Mouse (Mus musculus): ENCODE measurements around the gene Dus1l.
"Not testable (repeated sequence)": the region's sequence is repeated elsewhere in the genome, so short reads cannot be mapped to it uniquely, and the experiment has no call there.

Gene Dus1l

DNA sequence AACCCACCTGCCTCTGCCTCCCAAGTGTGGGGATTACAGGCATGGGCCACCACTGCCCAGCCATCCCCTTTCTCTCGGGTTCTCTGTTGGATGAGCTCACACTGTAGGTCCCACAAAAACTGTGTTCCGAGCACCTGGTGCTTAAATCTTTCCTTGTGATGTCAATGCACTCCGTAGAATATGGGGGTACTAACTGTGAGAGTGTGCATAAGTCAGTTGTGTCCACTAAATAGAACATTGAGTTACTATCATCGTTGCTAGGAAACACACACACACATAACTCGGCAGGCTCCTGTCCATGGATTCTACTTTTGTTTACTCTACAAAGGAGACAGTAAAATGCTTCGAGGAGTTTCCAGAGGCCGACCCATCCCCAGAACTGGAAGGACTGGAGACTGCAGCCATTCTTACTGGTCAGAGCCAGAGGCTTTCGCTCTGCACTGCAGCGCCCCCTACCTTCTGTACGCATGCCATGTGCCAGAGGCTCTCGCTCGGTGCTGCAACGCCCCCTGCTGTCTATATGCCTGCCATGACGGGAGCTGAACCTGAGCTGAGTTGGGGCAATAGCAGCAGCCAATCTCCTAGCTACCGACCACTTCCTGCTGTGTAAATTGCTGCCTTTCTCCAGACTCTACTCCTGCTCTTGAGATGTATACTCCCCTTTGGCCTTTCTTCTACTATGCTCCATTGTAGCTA lies 20.3 kb downstream of the Dus1l start:
- DNase-seq (ENCODE audit: low read depth) = peak; percentile 89

DNA sequence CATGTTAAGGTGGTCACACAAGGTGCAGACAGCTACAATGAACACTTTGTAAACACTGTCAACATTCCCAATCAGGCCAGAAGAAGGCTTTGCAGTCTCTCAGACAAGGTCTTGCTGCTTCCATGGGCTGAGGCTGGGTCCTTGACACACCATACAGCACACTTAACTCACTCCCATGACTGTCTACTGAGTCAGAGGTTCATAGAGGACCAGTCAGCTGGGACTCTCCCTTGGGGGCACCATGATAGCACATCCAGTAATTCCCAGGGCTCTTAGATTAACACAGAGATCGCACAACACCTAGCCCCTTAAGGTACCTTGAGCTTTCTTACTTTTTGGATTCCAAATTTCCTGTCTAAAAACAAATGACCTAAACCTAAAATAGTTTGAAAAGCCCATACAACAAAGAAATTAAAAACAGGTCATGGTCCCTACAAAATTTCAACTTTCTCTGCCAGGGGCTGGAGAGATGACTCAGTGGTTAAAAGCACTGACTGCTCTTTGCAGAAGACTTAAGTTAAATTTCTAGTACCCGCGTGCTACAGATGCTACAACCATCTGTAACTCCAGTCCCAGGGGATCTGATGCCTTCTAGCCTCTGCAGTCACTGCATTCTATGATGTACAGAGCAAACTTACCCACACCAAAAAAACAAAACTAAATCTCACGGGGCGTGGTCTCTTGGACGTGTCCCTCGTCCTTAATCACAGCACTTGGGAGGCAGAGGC lies 22.6 kb downstream of the Dus1l start:
- no peak for DNase-seq (ENCODE audit: low read depth)

DNA sequence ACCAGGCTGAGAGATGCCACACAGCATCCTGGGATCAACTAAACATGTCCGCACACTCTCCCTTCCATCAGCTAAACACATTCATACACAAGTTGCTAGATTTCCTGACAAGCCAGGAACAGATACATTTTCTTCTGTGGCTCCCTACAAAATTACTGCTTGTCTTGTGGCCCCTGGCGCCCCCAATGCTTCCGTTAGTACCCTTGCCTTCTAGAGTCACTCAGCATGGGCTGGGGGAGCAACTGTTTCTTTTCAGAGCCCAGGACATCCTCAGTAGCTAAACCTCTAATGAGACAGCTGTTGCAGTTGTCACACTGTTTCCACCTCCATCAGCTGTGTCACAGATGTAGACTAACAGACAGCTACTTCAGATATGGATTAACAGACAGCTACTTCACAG lies 23.5 kb downstream of the Dus1l start:
- DNase-seq (ENCODE audit: low read depth) = no peak

GRCm38 (mm10) chr11:120768206-120768605 lies 28.0 kb downstream of the Dus1l start:
- DNase-seq (ENCODE audit: low read depth) = no peak

DNA sequence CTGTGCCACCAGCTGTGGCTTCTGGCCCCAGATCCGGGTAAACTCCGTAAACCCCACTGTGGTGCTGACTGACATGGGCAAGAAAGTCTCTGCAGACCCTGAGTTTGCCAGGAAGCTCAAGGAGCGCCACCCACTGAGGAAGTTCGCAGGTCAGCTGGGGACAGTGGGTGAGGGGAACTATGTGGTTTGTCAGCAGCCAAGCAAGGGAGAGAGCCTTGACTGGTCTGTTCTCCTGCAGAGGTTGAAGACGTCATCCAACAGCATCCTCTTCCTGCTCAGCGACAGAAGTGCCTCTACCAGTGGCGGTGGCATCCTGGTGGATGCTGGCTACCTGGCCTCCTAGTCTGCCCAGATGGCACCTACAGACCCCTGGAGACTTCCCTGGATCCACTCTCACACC lies 29.2 kb downstream of the Dus1l start:
- not testable (repeated sequence) for DNase-seq (ENCODE audit: low read depth)

DNA sequence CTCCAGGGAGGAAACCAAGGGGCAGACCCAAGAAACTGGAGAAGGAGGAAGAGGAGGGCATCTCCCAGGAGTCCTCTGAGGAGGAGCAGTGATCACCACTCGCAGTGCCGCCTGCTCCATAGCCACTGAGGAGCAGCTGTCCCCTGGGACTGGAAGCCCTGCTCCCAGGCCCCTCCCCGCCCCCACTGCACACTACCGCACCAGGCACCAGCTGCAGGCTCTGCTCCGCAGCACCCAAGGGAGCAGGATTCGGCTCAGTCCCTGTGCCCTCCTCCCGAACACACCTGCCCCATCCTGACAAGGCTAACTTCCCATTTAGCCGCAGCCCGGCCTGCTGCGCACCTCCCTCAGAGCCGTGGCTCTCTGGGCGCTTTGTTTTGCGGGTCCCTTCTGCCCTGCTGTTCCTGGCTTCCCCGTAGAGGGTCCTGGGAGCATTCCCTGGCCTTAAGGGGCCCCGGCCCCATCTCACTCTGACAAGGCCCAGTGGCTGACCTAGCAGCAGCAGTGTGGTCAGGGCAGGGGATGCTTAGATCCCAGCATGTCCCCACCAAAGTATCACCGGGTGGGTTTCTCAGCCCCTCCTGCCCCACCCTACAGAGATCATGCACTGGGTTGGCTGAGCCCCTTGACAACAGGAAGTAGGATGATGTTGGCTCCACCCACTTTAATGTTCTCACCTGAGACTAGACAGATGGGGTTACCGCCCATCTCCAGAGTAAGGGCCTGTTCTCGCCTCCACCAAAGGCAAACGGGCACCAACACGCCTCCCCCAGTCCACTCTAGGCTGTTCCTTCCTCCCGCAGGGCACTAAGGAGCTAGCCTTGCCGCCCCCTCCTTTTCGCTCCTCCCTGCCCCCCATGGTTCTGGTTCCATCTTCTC lies 32.8 kb downstream of the Dus1l start:
- DNase-seq (ENCODE audit: low read depth) = not testable (repeated sequence)

- DNase-seq (ENCODE audit: low read depth) = not testable (repeated sequence)
Observed at GRCm38 (mm10) chr11:120762672-120763041, 33.5 kb downstream of the Dus1l start, which contains the start of gene Hmga1b. TSS of gene Hmga1b (plus strand) at chr11:120762794.

- no peak for DNase-seq (ENCODE audit: low read depth)
Observed at GRCm38 (mm10) chr11:120761811-120762671, 34.2 kb downstream of the Dus1l start.

DNA sequence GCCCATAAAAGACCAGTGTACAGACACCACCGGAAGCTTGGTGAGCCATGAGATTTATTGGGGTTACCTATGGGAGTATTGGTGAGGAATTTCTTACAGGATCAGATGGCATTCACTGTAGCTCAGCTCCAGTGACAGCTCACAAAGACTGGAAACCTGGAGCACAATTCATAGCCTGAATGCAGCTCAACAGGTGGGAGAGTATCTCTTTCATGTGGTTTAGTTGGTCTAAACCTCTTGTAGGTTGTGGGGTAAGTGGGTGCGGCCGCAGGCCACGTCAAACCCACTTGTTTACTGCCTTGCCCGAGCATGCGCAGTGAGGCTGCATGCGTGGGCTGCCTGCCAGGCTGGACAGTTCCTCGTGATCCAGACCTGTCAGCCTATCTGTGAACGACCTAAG lies 36.0 kb downstream of the Dus1l start:
- DNase-seq (ENCODE audit: low read depth) = no peak

- DNase-seq (ENCODE audit: low read depth) = no peak
Observed at GRCm38 (mm10) chr11:120751606-120752005, 44.6 kb downstream of the Dus1l start.

GRCm38 (mm10) chr11:120749430-120749829 lies 46.8 kb downstream of the Dus1l start:
- DNase-seq (ENCODE audit: low read depth) = peak; percentile 34

DNA sequence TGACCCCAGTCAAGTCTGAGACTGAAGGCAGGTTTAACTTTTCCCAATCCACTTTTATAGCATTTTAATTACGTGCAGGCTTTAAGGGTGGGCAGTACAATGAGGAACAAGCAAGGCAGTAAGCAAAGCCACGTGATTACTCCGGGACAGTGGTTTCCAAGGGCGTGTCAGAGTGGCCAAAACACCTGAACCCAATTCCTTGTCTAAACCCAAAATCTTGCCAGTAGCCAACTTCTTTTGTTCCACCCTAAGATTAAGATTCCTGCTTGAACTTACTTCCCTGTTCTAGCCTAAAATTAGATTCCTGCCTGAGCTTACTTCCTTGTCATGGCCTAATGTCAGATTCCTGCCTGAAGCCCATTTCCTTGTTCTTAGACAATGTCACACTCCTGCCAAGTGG lies 48.2 kb downstream of the Dus1l start:
- DNase-seq (ENCODE audit: low read depth) = no peak

DNA sequence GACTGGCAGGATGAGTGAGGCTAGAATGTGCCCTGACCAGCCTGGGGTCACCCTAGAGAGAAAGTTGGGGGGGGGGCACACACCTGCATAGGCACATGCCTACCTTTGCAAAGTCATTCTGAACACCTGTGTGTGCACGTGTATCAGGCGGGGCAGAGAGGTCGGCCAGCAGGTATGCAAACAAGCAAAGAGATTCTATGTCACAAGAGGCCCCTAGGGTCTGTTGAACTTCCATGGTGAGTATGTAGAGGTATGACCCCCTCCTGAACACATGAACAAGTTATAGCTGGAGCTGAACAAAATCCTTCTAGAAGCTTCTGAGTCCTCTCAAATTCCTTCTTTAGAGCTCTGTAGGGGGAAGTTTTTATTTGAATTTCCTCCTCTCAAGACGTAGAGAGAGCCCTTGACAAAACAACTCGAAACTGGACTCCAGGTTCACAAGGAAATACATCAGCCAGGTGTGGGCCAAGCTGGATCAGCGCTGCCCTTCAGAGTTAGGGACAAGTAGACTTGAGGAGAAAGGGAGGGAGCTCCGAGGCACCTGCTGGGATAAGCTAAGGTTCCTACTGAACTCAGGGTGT lies 52.0 kb downstream of the Dus1l start:
- no peak for DNase-seq (ENCODE audit: low read depth)

- no peak for DNase-seq (ENCODE audit: low read depth)
Observed at GRCm38 (mm10) chr11:120740981-120741380, 55.2 kb downstream of the Dus1l start.

Data from c-Kit-positive CD71-positive TER-119-negative erythroid progenitor cells, embryonic 14.5 days (primary cell).